Mouse (Mus musculus) ES-Bruce4 (cell line): Measurements from ENCODE around the gene Ttc7b.

Experiments
- CTCF ChIP-seq: IDR thresholded peaks from one replicate; pipeline ENCODE4 v1.8.1; 2011; ENCODE audit warnings: low read depth, low read length
- EP300 ChIP-seq: IDR thresholded peaks from 2 replicates; pipeline ENCODE4 v1.6.1; 2011; ENCODE audit warnings: low read depth, low read length; ENCODE audit not compliant: insufficient read depth
- POLR2A ChIP-seq: IDR thresholded peaks from one replicate; pipeline ENCODE4 v1.8.1; 2011; ENCODE audit warnings: low read length; ENCODE audit not compliant: insufficient read depth

GRCm38 (mm10) chr12:100325618-100326017 lies 195.0 kb downstream of the Ttc7b start:
- TF ChIP-seq POLR2A (no peak), EP300 (no peak), CTCF (no peak)
